Mouse (Mus musculus) ES-CJ7 (cell line): ENCODE data around the gene Depp1.

Experiments used
- DNase-seq: peaks from one replicate; pipeline ENCODE4 v3.0.0; 2011; ENCODE audit warnings: low read depth, low spot score

Depp1 gene

DNA sequence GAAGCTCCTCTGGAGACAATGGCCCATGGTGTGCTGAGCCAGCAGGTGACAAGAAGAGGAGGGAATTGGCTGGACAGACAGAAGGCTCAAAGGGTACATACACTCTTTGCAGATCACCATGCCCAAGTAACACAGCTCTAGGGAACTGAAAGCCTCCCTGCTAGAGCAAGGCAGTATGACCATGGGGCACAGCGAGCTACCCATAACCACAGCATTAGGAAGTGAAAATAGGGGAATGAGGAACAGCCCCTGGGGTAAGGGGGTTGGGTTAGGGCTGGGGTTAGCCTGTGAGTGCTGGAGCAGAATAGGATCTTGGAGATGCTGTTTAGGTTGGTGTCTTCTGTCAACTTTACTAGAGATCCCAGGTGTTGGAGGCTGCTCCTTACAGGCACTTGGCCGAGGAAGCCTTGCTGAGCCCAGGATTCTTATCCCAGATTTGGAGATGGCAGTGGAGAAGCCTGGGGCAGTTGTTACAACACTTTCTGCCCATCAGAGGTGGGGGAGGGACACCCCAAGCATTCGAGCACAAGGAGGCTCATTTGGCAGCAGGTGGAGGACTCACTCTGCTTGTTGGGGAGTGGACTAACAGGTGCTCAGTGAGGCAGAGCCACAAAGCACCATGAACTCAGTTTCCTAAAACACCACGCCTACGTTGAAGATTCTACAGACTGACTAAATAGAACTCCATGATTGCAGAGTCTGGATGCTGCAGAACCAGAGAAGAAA lies 29.3 kb downstream of the Depp1 start:
- no peak for DNase-seq

DNA sequence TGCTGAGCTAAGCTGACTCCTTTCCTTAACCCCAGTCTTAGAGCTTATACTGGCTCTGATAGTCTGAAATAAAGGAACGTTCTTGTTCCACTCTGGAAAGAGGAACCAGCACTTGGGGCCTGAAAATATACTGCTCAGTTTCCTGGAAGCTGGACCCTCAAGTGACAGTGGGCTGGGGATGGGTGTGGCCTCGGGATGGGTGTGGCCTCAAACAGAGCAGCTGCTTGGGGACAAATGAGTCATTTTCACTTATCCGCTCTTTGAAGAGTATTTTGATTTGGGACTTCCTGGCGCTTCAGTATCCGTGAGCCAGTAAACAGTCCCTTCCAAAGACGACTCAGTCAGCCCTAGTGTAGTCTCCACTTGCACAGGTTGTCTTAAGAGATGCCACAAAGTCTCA lies 31.9 kb downstream of the Depp1 start:
- DNase-seq, result no peak

DNA sequence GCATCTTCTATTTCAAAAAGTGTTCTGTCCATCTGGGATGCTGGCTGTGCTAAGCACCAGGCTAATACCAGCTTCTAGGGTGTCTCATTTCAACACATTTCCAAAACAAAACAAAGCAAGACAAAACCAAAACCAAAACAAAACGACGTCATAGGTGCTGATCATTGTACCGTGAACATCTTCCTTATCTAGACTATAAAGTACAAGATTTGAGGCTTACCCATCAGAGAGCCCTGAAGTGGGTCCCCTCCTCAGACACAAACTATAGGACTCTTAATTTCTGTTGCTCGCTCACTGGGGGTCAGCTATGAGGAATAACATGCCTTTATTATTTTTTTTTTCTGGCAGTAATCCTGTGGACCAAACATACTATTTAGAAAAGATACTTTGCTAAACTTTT lies 43.2 kb downstream of the Depp1 start:
- DNase-seq, result no peak

DNA sequence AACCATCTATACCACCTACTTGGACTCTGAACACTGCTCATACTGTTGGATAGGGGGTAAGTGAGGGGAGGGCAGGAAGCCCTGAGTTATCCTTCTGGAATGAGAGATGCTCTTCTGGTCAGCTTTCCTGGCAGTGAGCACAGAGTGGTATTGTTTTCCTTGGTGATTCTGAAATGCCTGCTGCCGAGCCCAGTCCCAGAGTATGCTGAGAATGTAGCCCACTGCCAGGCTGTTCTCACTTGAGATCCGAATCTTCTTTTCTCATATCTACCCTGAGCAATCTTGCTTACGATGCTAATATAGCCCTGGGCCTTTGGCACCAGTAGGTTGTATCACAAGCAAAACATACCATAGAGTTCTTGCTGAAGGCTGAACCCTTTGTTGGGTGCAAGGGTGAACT lies 43.9 kb downstream of the Depp1 start:
- no peak for DNase-seq

DNA sequence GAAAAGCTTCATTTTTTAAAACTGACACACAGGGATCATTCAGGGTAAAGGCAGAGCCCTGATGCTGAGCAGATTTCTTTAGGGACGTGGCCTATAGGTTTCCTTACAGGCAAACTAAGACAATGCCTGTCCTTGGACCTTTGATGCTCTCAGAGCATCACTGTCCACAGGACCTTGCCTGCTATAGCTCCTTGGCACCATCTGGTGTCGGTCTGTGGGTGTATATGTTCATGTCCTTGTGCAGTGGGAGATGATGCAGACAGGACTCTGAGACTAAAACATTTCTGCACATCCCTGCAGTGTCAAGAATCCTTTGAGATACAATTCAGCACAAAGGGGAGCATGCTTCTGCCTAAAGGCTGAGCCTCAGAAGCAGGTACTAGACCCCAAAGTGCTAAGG lies 47.0 kb downstream of the Depp1 start:
- peak; percentile 60 for DNase-seq

DNA sequence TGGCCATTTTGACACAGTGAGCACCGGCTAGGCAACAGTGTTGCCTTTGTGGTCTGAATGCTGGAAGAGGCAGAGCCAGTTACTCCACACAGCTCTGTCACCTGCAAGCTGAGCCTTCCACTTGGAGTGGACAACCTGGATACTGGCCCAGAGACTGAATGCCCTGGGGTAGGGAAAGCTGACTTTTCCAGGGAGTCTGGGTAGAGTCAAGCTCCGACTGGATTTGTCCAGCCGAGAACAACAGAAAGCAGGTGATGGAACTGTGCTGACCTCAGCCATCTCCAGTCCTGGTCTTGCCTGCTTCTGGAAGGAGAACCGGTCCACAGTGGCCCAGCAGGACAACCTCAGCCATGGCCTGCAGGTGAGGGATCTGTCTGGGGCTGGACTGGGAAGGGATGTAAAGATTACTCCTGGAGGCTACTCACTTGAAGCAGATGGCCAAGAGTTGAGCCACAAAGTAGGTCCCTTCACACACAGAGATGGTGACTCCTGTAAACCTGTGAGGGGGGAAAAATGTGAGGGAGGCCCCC lies 47.6 kb downstream of the Depp1 start:
- no peak for DNase-seq

DNA sequence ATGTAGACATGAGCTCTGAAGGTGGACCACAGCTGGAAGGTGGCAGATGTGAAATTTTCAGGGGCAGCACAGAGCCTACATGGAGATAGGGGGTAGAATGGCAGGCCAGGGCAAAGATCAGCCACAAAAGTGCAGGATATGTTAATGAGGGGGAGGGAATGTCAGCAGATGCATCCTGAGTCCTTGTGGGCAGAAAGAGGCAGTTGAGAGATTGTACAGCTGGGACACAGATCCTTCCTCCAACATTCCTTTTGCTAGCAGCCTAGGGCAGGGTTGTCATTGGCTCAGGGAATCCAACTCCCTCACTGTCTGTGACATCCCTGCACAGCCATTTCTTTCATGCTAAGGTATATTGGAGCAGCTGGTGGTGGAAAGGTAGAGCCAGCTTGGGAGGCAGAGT lies 50.4 kb downstream of the Depp1 start:
- DNase-seq, result no peak
